Mouse (Mus musculus): Measurements from ENCODE around the gene Dnah9. TPM values are rescaled to one million over a fixed set of nuclear protein-coding genes. Genes with fewer than 3 reads are reported as not detected.

The Dnah9 gene
- polyA plus RNA-seq (2014; fragmentation: Nextera tagmentation; extraction: Ambion mirVana): 0.03 and 0.19 TPM in 2 replicates

GRCm38 (mm10) chr11:66167801-66168651, at the start of gene Dnah9:
Gene Dnah9 (minus strand): TSS chr11:66168551.
- peak within 1 kb of the TSS; percentile 99 for H3K4me2 ChIP-seq (replicated peaks; ENCODE audit: low read depth, low read length)
- H3K36me3 ChIP-seq (ENCODE audit: control insufficient read depth, insufficient read depth, low read length): no peaks in the 10 kb centered on the region
- H3K4me1 ChIP-seq (ENCODE audit: control insufficient read depth, insufficient read depth, low read length): 0 out of 2 replicates have a peak, but pooled peaks cover 3% of the 10 kb centered on the region
- no peaks in the 10 kb centered on the region for H3K9me3 ChIP-seq (ENCODE audit: control insufficient read depth, low read length)
- WGBS: 1% methylated on average over 50 of the region's 53 CpGs
- ATAC-seq (ENCODE audit: low FRiP score, low TSS enrichment): peak; percentile 94
- peaks cover 13% of the 10 kb centered on the region; the same call in 1 of the 2 replicates for H3K27me3 ChIP-seq (ENCODE audit: control insufficient read depth, insufficient read depth, low read length)
- no peak within 1 kb of the TSS for H3K27ac ChIP-seq (ENCODE audit: low read depth, low read length)
- H3K9ac ChIP-seq (ENCODE audit: low read depth, low read length): no peak within 1 kb of the TSS
- peak within 1 kb of the TSS; percentile 55 for H3K4me3 ChIP-seq (ENCODE audit: low read length)

- Histone ChIP-seq H3K9me3 (ENCODE audit: control insufficient read depth, low read length) (no peaks in the 10 kb centered on the region), H3K4me1 (ENCODE audit: control insufficient read depth, insufficient read depth, low read length) (no peaks in the 10 kb centered on the region), H3K27me3 (ENCODE audit: control insufficient read depth, insufficient read depth, low read length) (no peaks in the 10 kb centered on the region), H3K36me3 (ENCODE audit: control insufficient read depth, insufficient read depth, low read length) (no peaks in the 10 kb centered on the region), H3K4me2 (replicated peaks; ENCODE audit: low read depth, low read length) (no peak overlapping the region), H3K9ac (ENCODE audit: low read depth, low read length) (no peak overlapping the region), H3K27ac (ENCODE audit: low read depth, low read length) (no peak overlapping the region), H3K4me3 (ENCODE audit: low read length) (no peak overlapping the region)
- WGBS: 77% methylated on average over 3 of the region's 3 CpGs
- peak; percentile 69; the same call in 1 of the 2 replicates for ATAC-seq (ENCODE audit: low FRiP score, low TSS enrichment)
Observed at GRCm38 (mm10) chr11:66188627-66189287, 20.4 kb upstream of the Dnah9 start.

DNA sequence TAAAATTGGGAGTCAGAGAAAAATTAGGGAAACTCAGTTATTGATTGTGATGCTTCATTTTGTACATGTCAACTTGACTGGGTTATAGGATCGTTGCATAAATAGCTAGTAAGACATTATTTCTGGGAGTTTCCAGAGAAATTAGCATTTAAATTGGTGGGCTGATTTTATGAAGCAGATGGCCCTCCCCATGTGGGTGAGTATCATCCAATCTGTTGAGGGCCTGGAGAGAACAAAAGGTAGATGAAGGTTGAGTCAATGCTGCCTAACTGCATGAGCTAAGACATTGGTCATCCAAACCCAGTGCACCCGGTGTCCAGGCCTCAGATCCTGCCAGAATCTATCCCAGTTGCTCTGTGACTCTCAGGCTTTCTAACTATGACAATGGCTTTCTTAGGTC, 19.8 kb upstream of the Dnah9 start:
- WGBS: 90% methylated on average over 2 of the region's 2 CpGs
- Histone ChIP-seq H3K4me2 (replicated peaks; ENCODE audit: low read depth, low read length) (no peak overlapping the region), H3K36me3 (ENCODE audit: control insufficient read depth, insufficient read depth, low read length) (no peaks in the 10 kb centered on the region), H3K27ac (ENCODE audit: low read depth, low read length) (no peak overlapping the region), H3K9ac (ENCODE audit: low read depth, low read length) (no peak overlapping the region), H3K27me3 (ENCODE audit: control insufficient read depth, insufficient read depth, low read length) (no peaks in the 10 kb centered on the region), H3K4me3 (ENCODE audit: low read length) (no peak overlapping the region), H3K9me3 (ENCODE audit: control insufficient read depth, low read length) (no peaks in the 10 kb centered on the region), H3K4me1 (ENCODE audit: control insufficient read depth, insufficient read depth, low read length) (no peaks in the 10 kb centered on the region)
- no peak for ATAC-seq (ENCODE audit: low FRiP score, low TSS enrichment)

DNA sequence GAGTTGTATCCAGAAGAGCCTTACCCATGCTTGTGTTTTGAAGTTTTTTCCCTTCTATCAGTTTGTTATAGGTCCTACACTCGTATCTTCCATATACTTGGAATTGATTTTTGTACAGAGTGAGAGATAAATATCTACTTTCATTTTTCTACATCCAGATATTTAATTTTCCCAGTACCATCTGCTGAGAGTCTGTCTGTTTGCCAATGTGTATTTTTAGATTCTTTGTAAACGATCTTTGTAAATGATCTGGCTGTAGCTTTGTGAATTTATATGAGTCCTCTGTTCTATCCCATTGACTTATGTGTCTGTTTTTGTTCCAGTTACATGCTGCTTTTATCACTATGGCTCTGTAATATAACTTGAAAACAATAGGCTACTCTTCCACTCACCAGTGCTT, 9.4 kb upstream of the Dnah9 start:
- H3K9ac ChIP-seq (ENCODE audit: low read depth, low read length): no peak overlapping the region
- no peak overlapping the region for H3K4me3 ChIP-seq (ENCODE audit: low read length)
- WGBS: 82% methylated on average over 2 of the region's 2 CpGs
- no peak for ATAC-seq (ENCODE audit: low FRiP score, low TSS enrichment)
- no peaks in the 10 kb centered on the region for H3K36me3 ChIP-seq (ENCODE audit: control insufficient read depth, insufficient read depth, low read length)
- H3K4me2 ChIP-seq (replicated peaks; ENCODE audit: low read depth, low read length): no peak overlapping the region
- no peak overlapping the region for H3K27ac ChIP-seq (ENCODE audit: low read depth, low read length)
- peaks cover 3% of the 10 kb centered on the region; the same call in 1 of the 2 replicates for H3K9me3 ChIP-seq (ENCODE audit: control insufficient read depth, low read length)
- H3K4me1 ChIP-seq (ENCODE audit: control insufficient read depth, insufficient read depth, low read length): no peaks in the 10 kb centered on the region
- no peaks in the 10 kb centered on the region for H3K27me3 ChIP-seq (ENCODE audit: control insufficient read depth, insufficient read depth, low read length)

DNA sequence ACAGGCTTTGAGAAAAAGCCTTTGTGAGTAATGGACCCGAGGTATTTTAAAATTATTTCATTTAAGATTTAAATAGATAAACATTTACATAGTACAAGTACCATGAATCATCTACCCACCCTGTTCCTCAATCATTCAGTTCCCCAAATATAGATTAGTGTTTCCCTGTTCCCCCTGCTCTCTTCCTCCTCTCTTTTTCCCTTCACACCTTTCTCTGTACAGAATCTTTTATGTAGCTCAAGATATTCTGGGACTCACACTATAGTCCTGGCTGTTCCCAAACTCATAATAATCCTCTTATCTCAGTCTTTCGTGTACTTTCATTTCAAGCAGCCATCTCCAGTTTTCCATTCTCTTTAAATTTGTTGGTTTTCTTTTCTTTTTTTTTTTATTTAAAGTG, 4.3 kb downstream of the Dnah9 start:
- H3K4me2 ChIP-seq (replicated peaks; ENCODE audit: low read depth, low read length): no peak overlapping the region
- H3K9ac ChIP-seq (ENCODE audit: low read depth, low read length): no peak overlapping the region
- ATAC-seq (ENCODE audit: low FRiP score, low TSS enrichment): no peak
- H3K27me3 ChIP-seq (ENCODE audit: control insufficient read depth, insufficient read depth, low read length): peaks cover 6% of the 10 kb centered on the region; the same call in 1 of the 2 replicates
- H3K4me1 ChIP-seq (ENCODE audit: control insufficient read depth, insufficient read depth, low read length): 0 out of 2 replicates have a peak, but pooled peaks cover 3% of the 10 kb centered on the region
- H3K4me3 ChIP-seq (ENCODE audit: low read length): no peak overlapping the region
- no peaks in the 10 kb centered on the region for H3K9me3 ChIP-seq (ENCODE audit: control insufficient read depth, low read length)
- no peak overlapping the region for H3K27ac ChIP-seq (ENCODE audit: low read depth, low read length)
- WGBS: 81% methylated on average over 2 of the region's 2 CpGs
- no peaks in the 10 kb centered on the region for H3K36me3 ChIP-seq (ENCODE audit: control insufficient read depth, insufficient read depth, low read length)

DNA sequence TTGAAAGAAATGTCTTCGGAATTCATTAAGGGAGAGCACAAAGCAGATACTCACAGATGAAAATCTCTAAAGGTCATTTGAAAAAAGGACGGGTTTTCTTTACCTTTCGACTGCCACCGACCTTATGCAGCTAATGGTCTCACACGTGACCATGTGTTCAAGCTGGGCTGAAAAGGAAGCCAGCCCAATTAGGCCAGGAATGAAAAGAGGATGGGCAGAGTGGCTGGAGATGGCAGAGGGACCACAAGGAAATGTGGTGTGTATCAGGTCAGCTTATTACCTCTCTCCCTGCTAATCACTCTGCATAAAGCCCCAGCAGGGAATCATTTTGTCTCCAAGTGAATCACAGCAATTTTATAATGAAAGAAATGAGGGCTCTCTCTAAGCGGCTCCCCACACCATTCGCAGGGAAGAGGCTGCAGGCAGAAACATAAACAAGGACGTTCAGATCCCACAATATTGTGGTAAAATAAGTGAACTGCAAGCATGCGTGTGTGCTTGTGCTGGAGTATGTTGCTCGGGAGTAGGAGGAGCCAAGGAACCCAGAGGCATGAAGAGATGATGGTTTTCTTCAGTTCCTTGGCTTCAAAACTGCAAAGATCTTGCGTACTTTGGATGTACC, 27.6 kb downstream of the Dnah9 start:
- no peaks in the 10 kb centered on the region for H3K9me3 ChIP-seq (ENCODE audit: control insufficient read depth, low read length)
- no peak overlapping the region for H3K4me3 ChIP-seq (ENCODE audit: low read length)
- no peak overlapping the region for H3K4me2 ChIP-seq (replicated peaks; ENCODE audit: low read depth, low read length)
- WGBS: 58% methylated on average over 11 of the region's 11 CpGs
- H3K27me3 ChIP-seq (ENCODE audit: control insufficient read depth, insufficient read depth, low read length): no peaks in the 10 kb centered on the region
- H3K9ac ChIP-seq (ENCODE audit: low read depth, low read length): no peak overlapping the region
- no peaks in the 10 kb centered on the region for H3K4me1 ChIP-seq (ENCODE audit: control insufficient read depth, insufficient read depth, low read length)
- no peak for ATAC-seq (ENCODE audit: low FRiP score, low TSS enrichment)
- no peak overlapping the region for H3K27ac ChIP-seq (ENCODE audit: low read depth, low read length)
- no peaks in the 10 kb centered on the region for H3K36me3 ChIP-seq (ENCODE audit: control insufficient read depth, insufficient read depth, low read length)

DNA sequence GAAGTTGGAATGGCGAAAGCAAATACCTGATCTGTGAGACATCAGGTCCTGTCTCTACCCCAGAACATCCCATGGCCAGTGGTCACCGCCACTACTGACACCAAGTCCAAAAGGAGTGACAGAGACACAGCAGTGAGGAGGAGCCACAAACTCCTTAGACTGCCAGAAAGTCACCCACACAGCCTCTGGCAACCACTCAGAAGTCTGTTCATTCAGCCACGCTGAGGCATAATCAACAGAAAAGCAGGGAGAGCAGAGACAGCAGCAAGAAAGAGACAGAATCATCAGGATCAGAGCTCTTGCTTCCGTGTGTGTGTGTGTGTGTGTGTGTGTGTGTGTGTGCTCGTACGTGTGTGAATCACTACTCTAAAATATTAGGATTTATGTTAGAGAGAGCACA, 33.5 kb downstream of the Dnah9 start:
- 84% methylated on average over 6 of the region's 6 CpGs for whole genome bisulfite sequencing
- Histone ChIP-seq H3K4me1 (ENCODE audit: control insufficient read depth, insufficient read depth, low read length) (no peaks in the 10 kb centered on the region), H3K9ac (ENCODE audit: low read depth, low read length) (no peak overlapping the region), H3K27ac (ENCODE audit: low read depth, low read length) (no peak overlapping the region), H3K4me3 (ENCODE audit: low read length) (no peak overlapping the region), H3K36me3 (ENCODE audit: control insufficient read depth, insufficient read depth, low read length) (no peaks in the 10 kb centered on the region), H3K9me3 (ENCODE audit: control insufficient read depth, low read length) (no peaks in the 10 kb centered on the region), H3K27me3 (ENCODE audit: control insufficient read depth, insufficient read depth, low read length) (no peaks in the 10 kb centered on the region), H3K4me2 (replicated peaks; ENCODE audit: low read depth, low read length) (no peak overlapping the region)
- ATAC-seq (ENCODE audit: low FRiP score, low TSS enrichment): no peak

DNA sequence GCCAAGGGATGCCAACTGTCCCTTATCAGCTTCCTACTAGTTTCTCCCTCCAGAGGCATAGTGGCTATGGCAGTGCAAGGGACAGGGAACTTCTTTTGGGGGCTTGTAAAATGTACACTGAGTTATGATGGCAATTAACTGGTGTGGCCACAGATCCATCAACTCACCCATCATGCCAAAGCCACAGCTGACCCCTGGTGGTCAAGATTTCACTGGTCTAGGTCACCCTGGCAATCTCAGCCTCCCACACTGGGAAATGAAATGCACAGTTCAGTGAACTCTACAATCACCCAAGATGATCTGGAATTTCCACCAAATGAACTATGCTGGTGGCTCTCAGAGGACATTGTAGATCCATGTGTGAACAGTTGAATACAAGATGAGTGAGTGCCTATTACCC, 42.2 kb downstream of the Dnah9 start:
- no peak overlapping the region for H3K4me3 ChIP-seq (ENCODE audit: low read length)
- no peak for ATAC-seq (ENCODE audit: low FRiP score, low TSS enrichment)
- no peaks in the 10 kb centered on the region for H3K27me3 ChIP-seq (ENCODE audit: control insufficient read depth, insufficient read depth, low read length)
- no peak overlapping the region for H3K27ac ChIP-seq (ENCODE audit: low read depth, low read length)
- H3K4me2 ChIP-seq (replicated peaks; ENCODE audit: low read depth, low read length): no peak overlapping the region
- H3K9ac ChIP-seq (ENCODE audit: low read depth, low read length): no peak overlapping the region
- H3K4me1 ChIP-seq (ENCODE audit: control insufficient read depth, insufficient read depth, low read length): no peaks in the 10 kb centered on the region
- H3K9me3 ChIP-seq (ENCODE audit: control insufficient read depth, low read length): no peaks in the 10 kb centered on the region
- no peaks in the 10 kb centered on the region for H3K36me3 ChIP-seq (ENCODE audit: control insufficient read depth, insufficient read depth, low read length)

DNA sequence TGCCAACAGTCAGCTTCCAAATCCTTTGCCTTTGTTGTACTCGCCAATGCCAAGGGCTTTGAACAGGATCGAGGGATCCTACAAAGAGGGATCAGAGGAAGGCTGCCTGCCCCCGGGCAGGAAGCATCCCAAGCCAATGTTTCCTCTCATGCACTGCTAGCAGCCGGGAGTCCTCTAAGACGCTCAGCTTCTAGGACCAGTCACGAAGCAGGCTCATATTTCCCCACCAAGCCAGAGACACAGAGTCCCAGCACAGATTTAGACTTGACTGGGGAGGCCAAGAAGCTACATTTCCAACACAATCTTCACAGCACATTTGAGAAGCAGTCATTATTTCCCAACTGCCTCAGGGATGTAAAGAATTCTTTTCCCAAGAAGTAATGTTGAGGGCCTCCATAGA, 43.9 kb downstream of the Dnah9 start:
- no peaks in the 10 kb centered on the region for H3K36me3 ChIP-seq (ENCODE audit: control insufficient read depth, insufficient read depth, low read length)
- H3K4me1 ChIP-seq (ENCODE audit: control insufficient read depth, insufficient read depth, low read length): no peaks in the 10 kb centered on the region
- no peak for ATAC-seq (ENCODE audit: low FRiP score, low TSS enrichment)
- no peak overlapping the region for H3K27ac ChIP-seq (ENCODE audit: low read depth, low read length)
- no peaks in the 10 kb centered on the region for H3K27me3 ChIP-seq (ENCODE audit: control insufficient read depth, insufficient read depth, low read length)
- no peak overlapping the region for H3K9ac ChIP-seq (ENCODE audit: low read depth, low read length)
- no peak overlapping the region for H3K4me3 ChIP-seq (ENCODE audit: low read length)
- WGBS: 57% methylated on average over 6 of the region's 6 CpGs
- H3K4me2 ChIP-seq (replicated peaks; ENCODE audit: low read depth, low read length): no peak overlapping the region
- H3K9me3 ChIP-seq (ENCODE audit: control insufficient read depth, low read length): no peaks in the 10 kb centered on the region
